Mouse (Mus musculus) adrenal gland, adult 8-10 months (tissue): ENCODE results near the gene Acvr1c. TPM values are rescaled to one million over a fixed set of nuclear protein-coding genes. Genes with fewer than 3 reads are reported as not detected.

Source experiments
- DNase-seq: peaks from one replicate; pipeline ENCODE4 v3.0.0; 2022
- total RNA-seq, 4 experiments: library from RNA; stranded (reverse); gene quantifications; 2 replicates each; pipeline ENCODE4 v1.2.4; 2022

The Acvr1c gene
- total RNA-seq, 4 experiments from 2014 or later = 9.1 to 16.3 (median 13.2) TPM

- DNase-seq = peak; percentile 63
These were observed 75.3 kb downstream of the Acvr1c start for GRCm38 (mm10) chr2:58282259-58282910.

- DNase-seq = no peak
These were observed 76.6 kb downstream of the Acvr1c start for GRCm38 (mm10) chr2:58281046-58281445.

- no peak for DNase-seq
These were observed 78.5 kb downstream of the Acvr1c start for GRCm38 (mm10) chr2:58279163-58279562.

- no peak for DNase-seq
These were observed 81.2 kb downstream of the Acvr1c start for GRCm38 (mm10) chr2:58276454-58276853.

DNA sequence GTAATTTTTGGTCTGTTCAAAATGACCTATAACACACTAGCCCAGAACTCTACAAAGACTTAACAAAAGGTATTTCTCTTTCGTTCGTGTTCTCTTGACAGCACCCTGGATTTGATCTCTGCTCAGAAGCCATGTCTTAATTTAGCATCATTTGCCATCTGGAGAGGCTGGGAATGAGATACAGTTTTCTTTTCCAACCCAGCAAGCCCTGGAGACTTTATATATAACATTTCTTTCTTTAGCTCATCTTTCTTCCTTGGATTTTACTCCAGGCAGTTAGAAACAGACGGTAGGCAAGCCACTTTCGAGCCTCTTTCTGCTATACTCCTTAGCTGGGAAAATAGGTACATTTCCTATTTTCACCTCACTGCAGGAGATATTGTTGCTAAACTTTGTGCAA, 117.1 kb downstream of the Acvr1c start:
- DNase-seq = no peak

DNA sequence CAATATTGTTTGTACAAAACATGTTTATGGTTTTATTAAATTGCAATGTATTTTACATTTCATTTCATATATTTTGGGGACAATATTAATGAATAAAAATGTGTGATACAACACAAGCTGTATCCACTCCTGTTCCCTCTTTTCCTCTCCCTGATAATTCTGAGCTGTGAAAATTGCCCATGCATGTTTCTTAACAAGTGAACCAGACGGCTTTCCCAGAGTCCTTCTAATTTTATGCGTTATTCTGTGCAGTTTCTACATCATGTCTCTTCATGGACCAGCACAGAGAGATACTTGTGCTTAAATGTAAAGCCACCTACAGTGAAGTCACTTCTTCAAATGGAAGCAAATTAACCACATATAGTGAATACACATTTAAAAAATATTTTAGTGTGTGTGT, 120.2 kb downstream of the Acvr1c start:
- no peak for DNase-seq

Other genes with a start within 250 kb of the Acvr1c start
- gene Cytip, start 162.4 kb downstream of the Acvr1c start, total RNA-seq = 10 to 100 TPM; 15.7 to 22.5 (median 20.4) TPM
- gene Gm17409, start 112.2 kb upstream of the Acvr1c start, total RNA-seq = not detected
- gene Acvr1, start 209.3 kb upstream of the Acvr1c start, total RNA-seq = 10 to 100 TPM; 32.9 to 91.3 (median 59.6) TPM
- gene Upp2, start 209.4 kb upstream of the Acvr1c start, total RNA-seq = 10 to 100 TPM; 11.2 to 25.6 (median 20.1) TPM